Mouse (Mus musculus) large intestine, adult 2 months (tissue): ENCODE measurements around the gene Tmem121. TPM values are rescaled to one million over a fixed set of nuclear protein-coding genes. Genes with fewer than 3 reads are reported as not detected.
A peak's percentile ranks its signal among the peaks of the same experiment; 100 is the strongest.

ENCODE experiments used
- DNase-seq: peaks from one replicate; pipeline ENCODE4 v3.0.0-alpha.2; 2012; ENCODE audit warnings: low read depth, low spot score
- WGBS: fragments of 180-500 bp; shearing (Covaris S2); methylation state at CpG from one replicate; pipeline ENCODE4 v1.1.7; 2018; 5-methylcytosine and 5-hydroxymethylcytosine counted together
- polyA plus RNA-seq: library from polyadenylated mRNA; depleted of rRNA; stranded (reverse); fragments of >200 nt; gene quantifications from 2 replicates; pipeline ENCODE4 v1.2.3, GENCODE M21; 2012; rRNA removed

Tmem121 gene
- 0.88 and 1.3 TPM in 2 replicates for polyA plus RNA-seq

DNA sequence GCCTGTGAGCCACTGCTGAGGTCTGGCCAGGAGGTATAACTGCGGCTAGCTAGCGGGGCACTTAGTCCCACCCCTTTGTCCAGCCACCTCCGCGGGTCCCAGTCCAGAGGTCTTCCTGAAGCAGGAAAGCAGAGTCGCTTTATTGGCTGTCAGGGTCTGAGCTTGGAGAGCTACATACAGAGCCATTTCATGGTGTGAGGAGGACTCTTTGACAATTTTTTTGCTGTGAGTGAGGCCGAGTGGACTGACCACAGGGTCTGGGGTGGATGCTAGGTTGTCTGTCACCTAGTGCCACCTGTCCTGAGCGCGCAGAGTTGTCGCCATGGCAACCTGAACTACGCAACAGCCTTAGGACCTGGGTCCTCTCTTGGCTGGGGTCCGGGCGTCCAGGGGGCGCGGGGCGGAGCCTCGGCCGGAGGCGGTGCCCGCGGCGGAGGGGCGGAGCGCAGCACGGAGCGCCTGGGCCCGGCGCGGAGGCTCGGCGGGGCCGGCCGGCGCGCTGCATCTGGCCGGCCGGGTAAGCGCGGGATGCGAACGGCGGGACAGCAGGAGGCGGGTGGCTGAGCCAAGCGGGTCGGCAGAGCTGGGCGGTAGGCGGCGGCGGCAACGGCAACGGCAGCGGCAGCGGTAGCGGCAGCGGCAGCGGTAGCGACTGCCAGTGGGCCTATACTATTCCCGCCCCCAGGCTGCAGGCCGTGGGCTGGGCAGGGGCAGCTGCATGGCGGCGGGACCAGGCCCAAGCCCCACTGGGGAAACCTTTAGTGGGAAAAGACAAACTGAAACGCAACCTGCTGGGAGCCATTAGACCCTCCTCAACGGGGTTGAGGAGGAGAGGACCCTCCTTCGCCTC, at the start of gene Tmem121:
TSS of gene Tmem121 (plus strand) at position 489 of the 850 bp plus-strand sequence.
- 5% methylated on average over 62 of the region's 63 CpGs for WGBS
- no peak for DNase-seq

- WGBS = 87% methylated on average over 17 of the region's 17 CpGs
- no peak for DNase-seq
These were observed 49.2 kb upstream of the Tmem121 start for GRCm38 (mm10) chr12:113136492-113137020.

- DNase-seq = no peak
- WGBS = 92% methylated on average over 18 of the region's 18 CpGs
These were observed 48.2 kb upstream of the Tmem121 start for GRCm38 (mm10) chr12:113137260-113138213.

DNA sequence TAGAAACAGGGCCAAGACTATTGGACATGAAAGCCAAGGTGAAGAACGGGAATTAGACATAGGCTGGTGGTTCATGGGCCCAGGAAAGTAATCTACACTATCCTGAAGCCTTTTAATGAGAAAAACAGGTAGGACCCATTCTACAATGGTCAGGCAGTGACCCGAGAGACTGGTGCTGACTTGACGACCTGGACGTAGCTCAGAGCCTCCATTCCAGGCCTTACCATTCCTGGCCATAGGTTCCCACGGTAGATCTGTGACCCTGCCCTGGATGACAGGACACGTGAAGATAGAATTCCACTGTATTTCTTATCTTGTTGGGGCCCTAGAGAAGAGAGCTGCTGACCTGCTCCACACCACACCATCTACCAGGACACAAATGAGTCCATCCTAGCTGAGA, 47.4 kb upstream of the Tmem121 start:
- no peak for DNase-seq

GRCm38 (mm10) chr12:113138901-113139864, 46.5 kb upstream of the Tmem121 start:
- no peak for DNase-seq
- 59% methylated on average over 11 of the region's 11 CpGs for WGBS

More for the DNA sequence above, 47.4 kb upstream of the Tmem121 start:
- WGBS = 83% methylated on average over 6 of the region's 6 CpGs

DNA sequence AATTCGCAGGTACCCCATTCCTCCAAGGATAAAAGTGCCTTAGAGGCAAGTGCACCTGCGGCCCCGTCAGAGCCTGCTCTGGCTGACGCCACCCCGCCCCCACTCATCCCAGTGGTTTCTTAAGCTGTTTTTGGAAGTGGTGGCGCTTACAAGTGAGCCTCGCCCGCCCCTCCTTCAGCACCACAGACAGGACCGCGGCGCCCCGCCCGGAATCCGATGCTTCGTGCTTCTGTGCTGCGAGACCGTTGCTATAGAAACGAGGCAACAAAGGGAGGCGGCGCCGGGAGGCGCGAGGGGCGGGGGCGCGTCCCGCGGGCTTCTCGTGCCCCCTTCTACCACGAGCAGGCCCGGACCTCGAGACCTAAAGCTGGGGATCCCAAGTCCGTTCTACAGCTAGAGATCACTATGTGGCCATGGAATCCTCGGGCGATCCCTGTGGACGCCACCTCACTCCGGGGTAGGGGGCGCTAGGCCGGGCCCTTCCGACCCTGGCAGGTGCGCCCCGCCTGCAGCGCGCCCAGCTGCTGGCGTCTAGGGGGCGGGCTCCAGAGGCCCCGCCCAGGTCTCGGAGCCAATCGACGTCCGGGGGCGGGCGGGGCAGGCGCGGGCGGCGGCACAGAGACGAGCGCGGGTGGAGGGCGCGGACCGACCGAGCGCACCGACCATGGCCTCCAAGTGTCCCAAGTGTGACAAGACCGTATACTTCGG, 45.7 kb upstream of the Tmem121 start, which contains the start of gene Crip2:
TSS of gene Crip2 (plus strand) at position 329 of the 708 bp plus-strand sequence.
- DNase-seq = no peak

DNA sequence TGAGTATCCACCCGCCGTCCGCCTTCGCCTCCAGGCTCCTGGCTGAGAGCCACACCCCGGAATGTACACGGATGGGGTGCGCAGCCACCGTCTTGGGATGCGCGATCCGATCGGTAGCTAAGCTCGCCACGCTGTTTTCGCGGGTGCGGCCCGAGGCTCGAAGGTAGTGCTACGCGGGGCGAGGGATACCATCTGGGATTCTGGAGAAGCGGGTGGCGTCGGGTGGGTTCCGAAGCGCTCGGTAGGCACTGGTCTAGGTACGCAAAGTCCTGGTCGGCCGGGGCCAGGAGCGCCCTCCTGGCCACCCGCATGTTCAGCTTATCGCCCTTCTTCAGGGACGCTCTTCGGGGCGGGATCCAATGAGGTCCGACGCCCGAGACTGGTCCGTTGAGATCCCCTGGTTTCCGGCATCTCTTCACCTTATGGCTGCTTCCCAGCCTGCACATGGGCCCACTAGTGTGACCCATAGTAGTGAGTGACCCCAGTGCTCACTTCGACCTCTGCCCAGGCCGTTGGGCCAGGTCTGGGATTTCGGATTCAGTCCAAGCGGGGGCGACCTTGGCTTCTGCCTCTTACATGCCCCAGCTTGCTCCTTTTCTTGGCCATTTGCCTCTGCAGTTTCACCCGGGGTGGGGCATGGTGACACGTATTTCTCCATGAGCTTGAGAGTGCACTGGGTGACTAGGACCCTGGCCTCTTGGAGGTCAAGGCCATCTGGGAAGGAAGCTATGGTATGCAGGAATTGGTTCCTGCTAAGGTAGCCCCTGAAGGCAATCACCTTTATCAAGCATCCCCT, 44.9 kb upstream of the Tmem121 start:
- no peak for DNase-seq
- WGBS = 3% methylated on average over 49 of the region's 49 CpGs

More for the DNA sequence above, 45.7 kb upstream of the Tmem121 start, which contains the start of gene Crip2:
- under 1% methylated on average over 68 of the region's 68 CpGs for WGBS

DNA sequence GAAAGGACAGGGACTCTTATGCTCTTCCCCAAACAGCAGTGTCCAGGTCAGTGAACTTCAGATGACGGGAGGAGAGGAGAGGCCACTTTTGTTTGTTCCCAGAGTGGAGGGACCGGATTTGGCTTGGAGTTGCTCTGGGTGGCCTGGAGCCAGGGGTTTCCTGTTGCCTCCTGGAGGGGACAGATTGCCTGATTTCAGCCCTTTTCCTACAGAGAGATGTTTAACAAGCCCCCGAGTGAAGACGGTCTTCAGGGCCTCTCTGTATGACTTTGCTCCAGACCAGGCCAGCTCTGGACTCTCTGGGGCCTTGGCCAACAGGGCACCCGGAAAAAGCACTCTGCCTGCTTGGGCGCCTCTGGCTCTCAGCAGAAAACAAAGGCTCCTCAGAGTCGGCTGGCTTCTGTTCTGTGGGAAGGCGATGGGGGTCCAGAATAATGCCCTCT, 44.2 kb upstream of the Tmem121 start:
- DNase-seq = no peak
- 47% methylated on average over 8 of the region's 8 CpGs for WGBS

- no peak for DNase-seq
- WGBS = 18% methylated on average over 15 of the region's 15 CpGs
These were observed 43.4 kb upstream of the Tmem121 start for GRCm38 (mm10) chr12:113142021-113142975.

- WGBS = 32% methylated on average over 7 of the region's 7 CpGs
These were observed 42.6 kb upstream of the Tmem121 start for GRCm38 (mm10) chr12:113143164-113143563.

DNA sequence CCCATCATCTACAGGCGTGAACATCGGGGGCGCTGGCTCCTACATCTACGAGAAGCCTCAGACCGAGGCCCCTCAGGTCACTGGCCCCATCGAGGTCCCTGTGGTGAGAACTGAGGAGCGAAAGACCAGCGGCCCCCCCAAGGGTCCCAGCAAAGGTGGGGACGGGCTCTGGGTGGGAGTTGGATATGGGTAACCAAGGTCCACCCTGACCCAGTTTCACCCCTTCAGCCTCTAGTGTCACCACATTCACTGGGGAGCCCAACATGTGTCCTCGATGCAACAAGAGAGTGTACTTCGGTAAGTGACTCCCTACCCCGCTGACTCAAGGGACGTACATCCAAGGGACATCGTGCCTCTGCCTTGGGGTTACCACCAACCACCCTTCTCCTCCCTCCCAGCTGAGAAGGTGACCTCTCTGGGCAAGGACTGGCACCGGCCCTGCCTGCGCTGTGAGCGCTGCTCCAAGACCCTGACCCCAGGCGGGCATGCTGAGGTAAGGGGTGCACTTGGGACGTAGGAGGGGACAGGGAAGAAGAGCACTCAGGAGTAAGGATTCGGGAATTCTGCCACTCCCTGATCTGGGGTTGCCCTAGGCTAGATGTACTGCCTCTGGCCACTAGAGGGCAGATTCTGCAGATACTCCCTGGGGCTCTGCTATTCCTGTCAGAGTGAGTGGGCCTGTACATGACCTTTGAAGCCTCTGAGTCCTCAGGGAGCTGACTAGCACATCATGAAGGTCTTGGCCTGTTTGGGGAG, 41.6 kb upstream of the Tmem121 start:
- DNase-seq = no peak
- WGBS = 70% methylated on average over 20 of the region's 20 CpGs

More at GRCm38 (mm10) chr12:113143164-113143563, 42.6 kb upstream of the Tmem121 start:
- DNase-seq = no peak

- no peak for DNase-seq
- WGBS = 88% methylated on average over 16 of the region's 16 CpGs
These were observed 40.8 kb upstream of the Tmem121 start for GRCm38 (mm10) chr12:113144886-113145285.

GRCm38 (mm10) chr12:113145591-113145990, 40.1 kb upstream of the Tmem121 start:
- DNase-seq = no peak
- 78% methylated on average over 5 of the region's 5 CpGs for WGBS

- WGBS = 8% methylated on average over 45 of the region's 45 CpGs
- peak; percentile 68 for DNase-seq
These were observed 39.3 kb upstream of the Tmem121 start, which contains the start of gene Crip1 for GRCm38 (mm10) chr12:113146112-113147057. Gene Crip1, plus strand, starts transcription at chr12:113146316.
